ENCODE assay signal across 25 mouse cellular contexts in the genomic region with DNA sequence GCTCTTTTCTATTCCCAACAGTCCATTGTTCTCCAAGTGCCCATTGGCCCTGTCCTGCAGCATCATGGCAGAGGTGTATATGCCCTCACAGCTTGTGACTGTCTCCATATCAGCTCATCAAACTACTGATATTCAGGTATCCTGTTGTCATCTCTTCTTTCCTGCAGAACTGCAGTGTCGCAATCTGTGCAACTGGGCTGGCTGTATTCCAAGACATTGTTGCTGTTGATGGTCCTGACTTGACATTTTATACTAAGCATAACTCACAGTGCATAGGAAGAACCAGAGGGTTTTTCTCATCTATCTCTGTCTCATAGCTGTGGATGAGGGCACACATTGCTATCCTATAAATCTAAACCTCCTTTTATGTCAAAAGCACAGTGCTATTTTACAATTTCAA.
DNase-seq lines count a peak whose midpoint lies in the region; ATAC-seq and TF ChIP-seq lines count a peak whose summit lies in the region.
"Had no signal": no experiment of that assay in that cellular context is flagged by ENCODE, and none has a peak within 500 bp of the region (broad histone marks: within the 10 kb centered on the region; RNA-seq: fewer than 3 reads in every experiment).

No protein-coding gene starts in this region.

- 92% methylated on average over 1 of the region's 1 CpGs for WGBS in forebrain, embryonic 14.5 days
- 94% methylated on average over 1 of the region's 1 CpGs for WGBS in forebrain, embryonic 12.5 days
- 59% methylated on average over 1 of the region's 1 CpGs for WGBS in lung, embryonic 14.5 days
- WGBS in midbrain, embryonic 11.5 days = 91% methylated on average over 1 of the region's 1 CpGs

- TF ChIP-seq POLR2A in embryonic fibroblast, embryonic 13.5 days (IDR thresholded peaks at IDR 0.05; ENCODE audit: low read depth, low read length) = no peak

- no peak for TF ChIP-seq CTCF in lung, embryonic 14.5 days (IDR thresholded peaks at IDR 0.05; ENCODE audit: low read depth)
- TF ChIP-seq CTCF in embryonic fibroblast, embryonic 13.5 days (IDR thresholded peaks at IDR 0.05; ENCODE audit: borderline replicate concordance, insufficient read depth, low read length) = no peak

- H3K27me3 ChIP-seq in forebrain, embryonic 14.5 days (replicated peaks; ENCODE audit: control insufficient read depth, insufficient read depth, low read length) = no peaks in the 10 kb centered on the region
- no peaks in the 10 kb centered on the region for H3K27me3 ChIP-seq in forebrain, embryonic 12.5 days
- H3K27me3 ChIP-seq in lung, embryonic 14.5 days (ENCODE audit: insufficient read depth, low read length) = no peaks in the 10 kb centered on the region
- no peaks in the 10 kb centered on the region for H3K27me3 ChIP-seq in midbrain, embryonic 11.5 days (ENCODE audit: control insufficient read depth, insufficient read depth, low read length)
- H3K27me3 ChIP-seq: heart, embryonic 15.5 days; hindbrain, embryonic 12.5 days; liver, embryonic 15.5 days; lung, embryonic 15.5 days; midbrain, embryonic 12.5 days; stomach, embryonic 15.5 days had no signal

- H3K4me1 ChIP-seq in forebrain, embryonic 14.5 days (ENCODE audit: control insufficient read depth, insufficient read depth, low read length) = no peaks in the 10 kb centered on the region
- no peaks in the 10 kb centered on the region for H3K4me1 ChIP-seq in forebrain, embryonic 12.5 days
- H3K4me1 ChIP-seq in lung, embryonic 14.5 days (ENCODE audit: insufficient read depth) = no peaks in the 10 kb centered on the region
- no peaks in the 10 kb centered on the region for H3K4me1 ChIP-seq in embryonic fibroblast, embryonic 13.5 days (ENCODE audit: control insufficient read depth, insufficient read depth, low read length)
- H3K4me1 ChIP-seq in midbrain, embryonic 11.5 days (ENCODE audit: control insufficient read depth, insufficient read depth, low read length) = no peaks in the 10 kb centered on the region
- H3K4me1 ChIP-seq: heart, embryonic 15.5 days; hindbrain, embryonic 12.5 days; liver, embryonic 15.5 days; lung, embryonic 15.5 days; midbrain, embryonic 12.5 days; stomach, embryonic 15.5 days had no signal

- H3K36me3 ChIP-seq in forebrain, embryonic 14.5 days (ENCODE audit: control insufficient read depth, insufficient read depth, low read length) = no peaks in the 10 kb centered on the region
- H3K36me3 ChIP-seq in forebrain, embryonic 12.5 days (replicated peaks) = no peaks in the 10 kb centered on the region
- no peaks in the 10 kb centered on the region for H3K36me3 ChIP-seq in lung, embryonic 14.5 days (ENCODE audit: insufficient read depth)
- H3K36me3 ChIP-seq in midbrain, embryonic 11.5 days (ENCODE audit: control insufficient read depth, insufficient read depth, low read length) = no peaks in the 10 kb centered on the region
- H3K36me3 ChIP-seq: forebrain, embryonic 10.5 days; heart, embryonic 15.5 days; hindbrain, embryonic 12.5 days; liver, embryonic 15.5 days; lung, embryonic 15.5 days; midbrain, embryonic 12.5 days; stomach, embryonic 15.5 days had no signal

- peak; percentile 2 for DNase-seq in forebrain, embryonic 14.5 days (ENCODE audit: low spot score)
- peak; percentile 27 for DNase-seq in lung, embryonic 14.5 days
- DNase-seq in lung, postnatal 36 days = no peak
- peak; percentile 31 for DNase-seq in ES-CJ7 (ENCODE audit: low read depth, low spot score)
- DNase-seq in kidney, postnatal 10 days = no peak
- no peak for DNase-seq in midbrain, embryonic 11.5 days (ENCODE audit: low spot score, missing footprints)
- DNase-seq: adrenal gland, adult 8-10 months; cerebellum, adult 18-20 months; forebrain, postnatal 0 days; gastrocnemius, postnatal 10 days; kidney, adult 11 months; kidney, postnatal 25 days; right cerebral cortex, postnatal 25 days had no signal

- no peak overlapping the region for H3K4me2 ChIP-seq in forebrain, embryonic 14.5 days (ENCODE audit: low read length)
- H3K4me2 ChIP-seq in forebrain, embryonic 12.5 days = no peak overlapping the region
- no peak overlapping the region for H3K4me2 ChIP-seq in lung, embryonic 14.5 days
- H3K4me2 ChIP-seq in midbrain, embryonic 11.5 days = no peak overlapping the region
- H3K4me2 ChIP-seq: heart, embryonic 15.5 days; hindbrain, embryonic 12.5 days; liver, embryonic 15.5 days; lung, embryonic 15.5 days; midbrain, embryonic 12.5 days; stomach, embryonic 15.5 days had no signal

- H3K9me3 ChIP-seq in forebrain, embryonic 14.5 days (replicated peaks; ENCODE audit: control insufficient read depth, low read length) = no peaks in the 10 kb centered on the region
- H3K9me3 ChIP-seq in forebrain, embryonic 12.5 days = no peaks in the 10 kb centered on the region
- no peaks in the 10 kb centered on the region for H3K9me3 ChIP-seq in lung, embryonic 14.5 days (ENCODE audit: low read depth, low read length)
- H3K9me3 ChIP-seq in midbrain, embryonic 11.5 days (ENCODE audit: control insufficient read depth, low read length) = no peaks in the 10 kb centered on the region
- H3K9me3 ChIP-seq: forebrain, embryonic 10.5 days; heart, embryonic 15.5 days; hindbrain, embryonic 12.5 days; liver, embryonic 15.5 days; lung, embryonic 15.5 days; midbrain, embryonic 12.5 days; stomach, embryonic 15.5 days had no signal

- H3K9ac ChIP-seq in forebrain, embryonic 14.5 days (ENCODE audit: low read length) = no peak overlapping the region
- H3K9ac ChIP-seq in forebrain, embryonic 12.5 days = no peak overlapping the region
- H3K9ac ChIP-seq in lung, embryonic 14.5 days = no peak overlapping the region
- no peak overlapping the region for H3K9ac ChIP-seq in midbrain, embryonic 11.5 days (ENCODE audit: low read length)
- H3K9ac ChIP-seq: forebrain, postnatal 0 days; heart, embryonic 15.5 days; hindbrain, embryonic 12.5 days; liver, embryonic 15.5 days; lung, embryonic 15.5 days; midbrain, embryonic 12.5 days; stomach, embryonic 15.5 days had no signal

- no peak overlapping the region for H3K4me3 ChIP-seq in forebrain, embryonic 14.5 days (ENCODE audit: low read depth, low read length)
- no peak overlapping the region for H3K4me3 ChIP-seq in forebrain, embryonic 12.5 days (replicated peaks)
- no peak overlapping the region for H3K4me3 ChIP-seq in lung, embryonic 14.5 days (ENCODE audit: low read depth, low read length)
- no peak overlapping the region for H3K4me3 ChIP-seq in embryonic fibroblast, embryonic 13.5 days (ENCODE audit: insufficient read depth, low read length)
- no peak overlapping the region for H3K4me3 ChIP-seq in midbrain, embryonic 11.5 days (ENCODE audit: low read depth, low read length)
- H3K4me3 ChIP-seq: forebrain, embryonic 10.5 days; heart, embryonic 15.5 days; hindbrain, embryonic 12.5 days; layer of hippocampus, adult 2 months; liver, embryonic 15.5 days; lung, embryonic 15.5 days; midbrain, embryonic 12.5 days; stomach, embryonic 15.5 days had no signal

- H3K27ac ChIP-seq in forebrain, embryonic 14.5 days (ENCODE audit: low read depth, low read length) = no peak overlapping the region
- no peak overlapping the region for H3K27ac ChIP-seq in forebrain, embryonic 12.5 days
- H3K27ac ChIP-seq in lung, embryonic 14.5 days (ENCODE audit: low read depth) = no peak overlapping the region
- H3K27ac ChIP-seq in embryonic fibroblast, embryonic 13.5 days (ENCODE audit: insufficient read depth, low read length) = peak overlapping the region; percentile 40; the same call in 1 of the 2 replicates
- H3K27ac ChIP-seq in midbrain, embryonic 11.5 days (ENCODE audit: low read depth, low read length) = no peak overlapping the region
- H3K27ac ChIP-seq: forebrain, embryonic 10.5 days; heart, embryonic 15.5 days; hindbrain, embryonic 12.5 days; layer of hippocampus, adult 2 months; liver, embryonic 15.5 days; lung, embryonic 15.5 days; midbrain, embryonic 12.5 days; stomach, embryonic 15.5 days had no signal

- ATAC-seq in forebrain, embryonic 14.5 days = no peak
- no peak for ATAC-seq in forebrain, embryonic 12.5 days (ENCODE audit: low FRiP score)
- ATAC-seq in lung, embryonic 14.5 days (ENCODE audit: insufficient read depth) = no peak
- no peak for ATAC-seq in midbrain, embryonic 11.5 days (ENCODE audit: low FRiP score)
- ATAC-seq: activated CD4-positive, CD25-positive, alpha-beta regulatory T cell, adult 4 months; forebrain, postnatal 0 days; inflammation-experienced regulatory T-cells, adult 6 months had no signal

Comparison
In these comparisons a context has a peak if more than half of its experiments do, and no peak if none do; other contexts are left out.
1. DNase-seq: peak in forebrain, embryonic 14.5 days (single experiment), lung, embryonic 14.5 days (single experiment) and ES-CJ7 (single experiment); none in lung, postnatal 36 days (single experiment), kidney, postnatal 10 days (single experiment) and midbrain, embryonic 11.5 days (single experiment).